Mouse (Mus musculus): ENCODE data around the gene Ppef1.

GRCm38 (mm10) chrX:160592933-160593332 is 142.6 kb downstream of the Ppef1 start:
- TF ChIP-seq ZNF384 (IDR thresholded peaks at IDR 0.05; ENCODE audit: low read depth, low read length) (no peak), CHD2 (IDR thresholded peaks at IDR 0.05; ENCODE audit: low read depth, low read length) (no peak), ZC3H11A (IDR thresholded peaks at IDR 0.05; ENCODE audit: borderline replicate concordance, low read depth, low read length) (no peak)
